Mouse (Mus musculus) right cerebral cortex, postnatal 4 days (tissue): ENCODE measurements around the gene Lgalsl.
A peak's percentile ranks its signal among the peaks of the same experiment; 100 is the strongest.

Experiments used
- DNase-seq: peaks from one replicate; pipeline ENCODE4 v3.0.0-alpha.2; 2022

Gene Lgalsl

GRCm38 (mm10) chr11:20823301-20823700, 7.6 kb downstream of the Lgalsl start:
- DNase-seq, result no peak

GRCm38 (mm10) chr11:20821351-20821750, 9.5 kb downstream of the Lgalsl start:
- no peak for DNase-seq

- DNase-seq, result no peak
Measured at GRCm38 (mm10) chr11:20813901-20814523, 16.8 kb downstream of the Lgalsl start.

GRCm38 (mm10) chr11:20812153-20812887, 18.5 kb downstream of the Lgalsl start:
- DNase-seq, result no peak

GRCm38 (mm10) chr11:20806659-20807058, 24.2 kb downstream of the Lgalsl start:
- no peak for DNase-seq

GRCm38 (mm10) chr11:20805604-20806249, 25.1 kb downstream of the Lgalsl start:
- DNase-seq, result no peak

GRCm38 (mm10) chr11:20804416-20804815, 26.4 kb downstream of the Lgalsl start:
- DNase-seq, result no peak

- DNase-seq, result no peak
Measured at GRCm38 (mm10) chr11:20800277-20801092, 30.4 kb downstream of the Lgalsl start.

GRCm38 (mm10) chr11:20797841-20798240, 33.0 kb downstream of the Lgalsl start:
- no peak for DNase-seq

- no peak for DNase-seq
Measured at GRCm38 (mm10) chr11:20795466-20795865, 35.4 kb downstream of the Lgalsl start.

- no peak for DNase-seq
Measured at GRCm38 (mm10) chr11:20794913-20795254, 36.0 kb downstream of the Lgalsl start.

- DNase-seq, result peak; percentile 88
Measured at GRCm38 (mm10) chr11:20794196-20794912, 36.5 kb downstream of the Lgalsl start.

GRCm38 (mm10) chr11:20793676-20794075, 37.2 kb downstream of the Lgalsl start:
- no peak for DNase-seq

- no peak for DNase-seq
Measured at GRCm38 (mm10) chr11:20792667-20793066, 38.2 kb downstream of the Lgalsl start.

GRCm38 (mm10) chr11:20791334-20791733, 39.5 kb downstream of the Lgalsl start:
- no peak for DNase-seq

- DNase-seq, result no peak
Measured at GRCm38 (mm10) chr11:20789015-20789414, 41.8 kb downstream of the Lgalsl start.

GRCm38 (mm10) chr11:20788070-20788469, 42.8 kb downstream of the Lgalsl start:
- no peak for DNase-seq

GRCm38 (mm10) chr11:20786191-20786590, 44.7 kb downstream of the Lgalsl start:
- no peak for DNase-seq

- DNase-seq, result no peak
Measured at GRCm38 (mm10) chr11:20785186-20785585, 45.7 kb downstream of the Lgalsl start.

- DNase-seq, result no peak
Measured at GRCm38 (mm10) chr11:20784776-20785175, 46.1 kb downstream of the Lgalsl start.

GRCm38 (mm10) chr11:20783467-20783866, 47.4 kb downstream of the Lgalsl start:
- DNase-seq, result no peak

GRCm38 (mm10) chr11:20782620-20783019, 48.2 kb downstream of the Lgalsl start:
- DNase-seq, result no peak

GRCm38 (mm10) chr11:20780312-20780711, 50.5 kb downstream of the Lgalsl start:
- DNase-seq, result no peak
